Mouse (Mus musculus): ENCODE results near the gene Olfr920. TPM values are rescaled to one million over a fixed set of nuclear protein-coding genes. Genes with fewer than 3 reads are reported as not detected.

The Olfr920 gene
- polyA plus RNA-seq, 1 experiment from 2014 or later = 0.07 TPM

Other genes with a start within 250 kb of the Olfr920 start
- gene Olfr911-ps1, start 230.7 kb upstream of the Olfr920 start, polyA plus RNA-seq (2015; fragmentation: Nextera tagmentation; extraction: Ambion mirVana) = not detected in 2 replicates
- gene Olfr910, start 214.4 kb upstream of the Olfr920 start, polyA plus RNA-seq (2015; fragmentation: Nextera tagmentation; extraction: Ambion mirVana) = not detected in 2 replicates
- gene Olfr912, start 172.1 kb upstream of the Olfr920 start, polyA plus RNA-seq (2015; fragmentation: Nextera tagmentation; extraction: Ambion mirVana) = not detected in 2 replicates
- gene Olfr913, start 159.5 kb upstream of the Olfr920 start, polyA plus RNA-seq (2015; fragmentation: Nextera tagmentation; extraction: Ambion mirVana) = not detected in 2 replicates
- gene Olfr914, start 147.2 kb upstream of the Olfr920 start, polyA plus RNA-seq (2015; fragmentation: Nextera tagmentation; extraction: Ambion mirVana) = not detected in 2 replicates
- not detected in 2 replicates for gene Olfr916, start 92.4 kb upstream of the Olfr920 start, polyA plus RNA-seq (2015; fragmentation: Nextera tagmentation; extraction: Ambion mirVana)
- gene Olfr917, start 86.5 kb upstream of the Olfr920 start, polyA plus RNA-seq (2015; fragmentation: Nextera tagmentation; extraction: Ambion mirVana) = not detected in 2 replicates
- not detected in 2 replicates for gene Olfr918, start 77.7 kb upstream of the Olfr920 start, polyA plus RNA-seq (2015; fragmentation: Nextera tagmentation; extraction: Ambion mirVana)
- not detected in 2 replicates for gene Olfr919, start 48.6 kb upstream of the Olfr920 start, polyA plus RNA-seq (2015; fragmentation: Nextera tagmentation; extraction: Ambion mirVana)
- 16.3 and 18.8 TPM in 2 replicates for gene Vwa5a, start 34.0 kb upstream of the Olfr920 start, polyA plus RNA-seq (2015; fragmentation: Nextera tagmentation; extraction: Ambion mirVana)
- gene Olfr921, start 20.8 kb downstream of the Olfr920 start, polyA plus RNA-seq (2015; fragmentation: Nextera tagmentation; extraction: Ambion mirVana) = not detected in 2 replicates
- not detected in 2 replicates for gene Olfr922, start 62.3 kb downstream of the Olfr920 start, polyA plus RNA-seq (2015; fragmentation: Nextera tagmentation; extraction: Ambion mirVana)
- gene Olfr923, start 74.2 kb downstream of the Olfr920 start, polyA plus RNA-seq (2015; fragmentation: Nextera tagmentation; extraction: Ambion mirVana) = not detected in 2 replicates
- not detected in 2 replicates for gene Olfr924, start 92.2 kb downstream of the Olfr920 start, polyA plus RNA-seq (2015; fragmentation: Nextera tagmentation; extraction: Ambion mirVana)
- not detected in 2 replicates for gene Olfr26, start 102.8 kb downstream of the Olfr920 start, polyA plus RNA-seq (2015; fragmentation: Nextera tagmentation; extraction: Ambion mirVana)
- not detected in 2 replicates for gene Olfr926, start 124.8 kb downstream of the Olfr920 start, polyA plus RNA-seq (2015; fragmentation: Nextera tagmentation; extraction: Ambion mirVana)
- gene Olfr930, start 177.5 kb downstream of the Olfr920 start, polyA plus RNA-seq (2015; fragmentation: Nextera tagmentation; extraction: Ambion mirVana) = not detected in 2 replicates
- gene Olfr933, start 220.0 kb downstream of the Olfr920 start, polyA plus RNA-seq (2015; fragmentation: Nextera tagmentation; extraction: Ambion mirVana) = not detected in 2 replicates
- not detected in 2 replicates for gene Olfr934, start 236.0 kb downstream of the Olfr920 start, polyA plus RNA-seq (2015; fragmentation: Nextera tagmentation; extraction: Ambion mirVana)
- not detected in 2 replicates for gene Olfr935, start 247.4 kb downstream of the Olfr920 start, polyA plus RNA-seq (2015; fragmentation: Nextera tagmentation; extraction: Ambion mirVana)

Data from heart, embryonic 13.5 days (tissue).